Mouse (Mus musculus) left cerebral cortex, postnatal 25 days (tissue): Measurements from ENCODE around the gene Pafah1b2. TPM values are rescaled to one million over a fixed set of nuclear protein-coding genes. Genes with fewer than 3 reads are reported as not detected.

Source experiments
- DNase-seq, 2 experiments: peaks; one replicate each; pipeline ENCODE4 v3.0.0; 2022; ENCODE audit warnings: low spot score in 2 of 2, mixed read lengths in 1 of 2
- intact Hi-C: fragments of 180-260 bp; cut with DNase I; formaldehyde crosslinking; loops from one replicate; pipeline ENCODE4 v1.15.1; 2025
- microRNA-seq, 2 experiments: library from miRNA; unstranded; fragments of <30 nt; microRNA quantifications; one replicate each; pipeline ENCODE4 v1.2.0; 2022
- total RNA-seq, 2 experiments: library from RNA; stranded (reverse); gene quantifications; 2 replicates each; pipeline ENCODE4 v1.2.3; 2021

The Pafah1b2 gene
- total RNA-seq, 2 experiments from 2014 or later, result 203 to 206 TPM

- peak in 1 of 2 experiments; percentile 76 for DNase-seq
- intact Hi-C loops, result no loop called here
Measured at GRCm38 (mm10) chr9:45915659-45916058, 96.8 kb downstream of the Pafah1b2 start.

Small RNA genes within 50 kb of the gene (microRNA-seq; reads per million reads assigned to microRNA genes)
- 0.34 to 0.50 reads per million in 2 experiments for gene Mir7087

Other genes starting within 250 kb of the Pafah1b2 start
- 10 to 100 TPM; 10.5 to 10.9 TPM for gene Cep164, start 184.0 kb downstream of the Pafah1b2 start, total RNA-seq
- 10 to 100 TPM; 94.6 to 96.2 TPM for gene Bace1, start 174.1 kb downstream of the Pafah1b2 start, total RNA-seq
- 10 to 100 TPM; 22.3 to 25.0 TPM for gene Pcsk7, start 106.2 kb downstream of the Pafah1b2 start, total RNA-seq
- gene Rnf214, start 105.8 kb downstream of the Pafah1b2 start, total RNA-seq, result 10 to 100 TPM; 70.9 to 77.5 TPM
- gene Tagln, start 76.6 kb downstream of the Pafah1b2 start, total RNA-seq, result 10 to 100 TPM in 1 of 2 experiments, 1 to 10 TPM in 1; 9.3 to 12.7 TPM
- gene Sidt2, start 57.4 kb downstream of the Pafah1b2 start, total RNA-seq, result 10 to 100 TPM; 85.2 to 91.7 TPM
- 100 to 1,000 TPM; 114 to 121 TPM for gene Sik3, start 130 bp upstream of the Pafah1b2 start, total RNA-seq
- gene Apoa1, start 215.9 kb upstream of the Pafah1b2 start, total RNA-seq, result not detected
- gene Apoc3, start 222.9 kb upstream of the Pafah1b2 start, total RNA-seq, result 1 to 10 TPM; 1.2 to 1.6 TPM
- not detected for gene Apoa4, start 228.0 kb upstream of the Pafah1b2 start, total RNA-seq